Mouse (Mus musculus): Measurements from ENCODE around the gene Ap1m2. TPM values are rescaled to one million over a fixed set of nuclear protein-coding genes. Genes with fewer than 3 reads are reported as not detected.
A peak's percentile ranks its signal among the peaks of the same experiment; 100 is the strongest.

The Ap1m2 gene
- polyA plus RNA-seq, 1 experiment from 2014 or later: 0.62 TPM

- Histone ChIP-seq H3K27ac (no peak overlapping the region), H3K36me3 (no peaks in the 10 kb centered on the region), H3K4me3 (no peak overlapping the region), H3K4me1 (replicated peaks) (peaks cover 36% of the 10 kb centered on the region), H3K9me3 (no peaks in the 10 kb centered on the region), H3K9ac (no peak overlapping the region), H3K4me2 (no peak overlapping the region), H3K27me3 (peaks cover 97% of the 10 kb centered on the region)
- ATAC-seq (ENCODE audit: low FRiP score): no peak
- WGBS: 44% methylated on average over 1 of the region's 1 CpGs
These were observed 65.8 kb downstream of the Ap1m2 start for GRCm38 (mm10) chr9:21246342-21246741.

- no peaks in the 10 kb centered on the region for H3K9me3 ChIP-seq
These were observed 67.0 kb downstream of the Ap1m2 start for GRCm38 (mm10) chr9:21245113-21245487.

GRCm38 (mm10) chr9:21244428-21245112, 67.6 kb downstream of the Ap1m2 start:
- WGBS: under 1% methylated on average over 72 of the region's 72 CpGs
- Histone ChIP-seq H3K4me2 (peak overlapping the region; percentile 76), H3K9ac (peak overlapping the region; percentile 73), H3K27me3 (peaks cover 79% of the 10 kb centered on the region), H3K4me3 (peak overlapping the region; percentile 45), H3K9me3 (no peaks in the 10 kb centered on the region), H3K27ac (peak overlapping the region; percentile 78), H3K4me1 (replicated peaks) (peaks cover 32% of the 10 kb centered on the region), H3K36me3 (no peaks in the 10 kb centered on the region)
- peak; percentile 62 for ATAC-seq (ENCODE audit: low FRiP score)

More at GRCm38 (mm10) chr9:21245113-21245487, 67.0 kb downstream of the Ap1m2 start:
- H3K4me3 ChIP-seq: peak overlapping the region; percentile 45
- H3K4me1 ChIP-seq (replicated peaks): peaks cover 36% of the 10 kb centered on the region
- H3K36me3 ChIP-seq: no peaks in the 10 kb centered on the region
- peak overlapping the region; percentile 76 for H3K4me2 ChIP-seq
- peaks cover 85% of the 10 kb centered on the region for H3K27me3 ChIP-seq
- H3K27ac ChIP-seq: peak overlapping the region; percentile 78
- peak overlapping the region; percentile 73 for H3K9ac ChIP-seq
- ATAC-seq (ENCODE audit: low FRiP score): no peak
- 1% methylated on average over 16 of the region's 16 CpGs for WGBS

Other genes starting within 250 kb of the Ap1m2 start
- gene Zglp1, start 245.2 kb downstream of the Ap1m2 start, polyA plus RNA-seq (2015; fragmentation: Nextera tagmentation; extraction: Ambion mirVana): 0.92 and 1.9 TPM in 2 replicates
- 1.9 and 2.4 TPM in 2 replicates for gene Gm49373, start 239.2 kb downstream of the Ap1m2 start, polyA plus RNA-seq (2015; fragmentation: Nextera tagmentation; extraction: Ambion mirVana)
- gene Fdx1l, start 238.7 kb downstream of the Ap1m2 start, polyA plus RNA-seq (2015; fragmentation: Nextera tagmentation; extraction: Ambion mirVana): 57.3 and 63.1 TPM in 2 replicates
- 0.92 and 2.8 TPM in 2 replicates for gene Gm38431, start 220.3 kb downstream of the Ap1m2 start, polyA plus RNA-seq (2015; fragmentation: Nextera tagmentation; extraction: Ambion mirVana)
- gene Raver1, start 220.3 kb downstream of the Ap1m2 start, polyA plus RNA-seq (2015; fragmentation: Nextera tagmentation; extraction: Ambion mirVana): 28.3 and 32.5 TPM in 2 replicates
- gene Tyk2, start 181.1 kb downstream of the Ap1m2 start, polyA plus RNA-seq (2015; fragmentation: Nextera tagmentation; extraction: Ambion mirVana): 12.4 and 12.8 TPM in 2 replicates
- gene Cdc37, start 162.4 kb downstream of the Ap1m2 start, polyA plus RNA-seq (2015; fragmentation: Nextera tagmentation; extraction: Ambion mirVana): 221 and 223 TPM in 2 replicates
- 17.6 and 18.8 TPM in 2 replicates for gene Pde4a, start 146.6 kb downstream of the Ap1m2 start, polyA plus RNA-seq (2015; fragmentation: Nextera tagmentation; extraction: Ambion mirVana)
- gene Keap1, start 73.0 kb downstream of the Ap1m2 start, polyA plus RNA-seq (2015; fragmentation: Nextera tagmentation; extraction: Ambion mirVana): 61.8 and 64.7 TPM in 2 replicates
- 2.8 and 3.4 TPM in 2 replicates for gene S1pr5, start 63.9 kb downstream of the Ap1m2 start, polyA plus RNA-seq (2015; fragmentation: Nextera tagmentation; extraction: Ambion mirVana)
- 51.1 and 51.8 TPM in 2 replicates for gene Atg4d, start 47.0 kb downstream of the Ap1m2 start, polyA plus RNA-seq (2015; fragmentation: Nextera tagmentation; extraction: Ambion mirVana)
- gene Kri1, start 24.4 kb downstream of the Ap1m2 start, polyA plus RNA-seq (2015; fragmentation: Nextera tagmentation; extraction: Ambion mirVana): 16.3 and 17.1 TPM in 2 replicates
- 89.2 and 90.3 TPM in 2 replicates for gene Cdkn2d, start 20.9 kb downstream of the Ap1m2 start, polyA plus RNA-seq (2015; fragmentation: Nextera tagmentation; extraction: Ambion mirVana)
- gene Slc44a2, start 8.4 kb upstream of the Ap1m2 start, polyA plus RNA-seq (2015; fragmentation: Nextera tagmentation; extraction: Ambion mirVana): 68.1 and 73.8 TPM in 2 replicates
- gene Ilf3, start 55.5 kb upstream of the Ap1m2 start, polyA plus RNA-seq (2015; fragmentation: Nextera tagmentation; extraction: Ambion mirVana): 253 and 276 TPM in 2 replicates
- 50.6 and 54.0 TPM in 2 replicates for gene Qtrt1, start 99.5 kb upstream of the Ap1m2 start, polyA plus RNA-seq (2015; fragmentation: Nextera tagmentation; extraction: Ambion mirVana)
- 64.9 and 72.1 TPM in 2 replicates for gene Dnm2, start 112.6 kb upstream of the Ap1m2 start, polyA plus RNA-seq (2015; fragmentation: Nextera tagmentation; extraction: Ambion mirVana)
- 57.0 and 61.8 TPM in 2 replicates for gene Tmed1, start 197.9 kb upstream of the Ap1m2 start, polyA plus RNA-seq (2015; fragmentation: Nextera tagmentation; extraction: Ambion mirVana)
- 3.4 and 3.8 TPM in 2 replicates for gene AB124611, start 213.8 kb upstream of the Ap1m2 start, polyA plus RNA-seq (2015; fragmentation: Nextera tagmentation; extraction: Ambion mirVana)
- 29.4 and 29.9 TPM in 2 replicates for gene Carm1, start 234.6 kb upstream of the Ap1m2 start, polyA plus RNA-seq (2015; fragmentation: Nextera tagmentation; extraction: Ambion mirVana)